Mouse (Mus musculus) embryonic stem cell, embryonic (primary cell): ENCODE data around the gene Prkg1.

Experiments
- CTCF ChIA-PET, 4 experiments: fragments of 300-600 bp in 2 of 4; fragments of 350-600 bp in 2 of 4; sonication (Branson Sonifier 250); formaldehyde crosslinking; loops; one replicate each; lab custom pipeline; 2022; ENCODE audit warnings: inconsistent platforms in 2 of 4; lab: Charles Lee
- POLR2A ChIA-PET, 4 experiments: fragments of 300-600 bp in 2 of 4; fragments of 350-600 bp in 2 of 4; sonication (Branson Sonifier 250); formaldehyde crosslinking; loops; one replicate each; lab custom pipeline; 2022; ENCODE audit warnings: antibody characterized with exemption in 4 of 4, inconsistent platforms in 1 of 4; lab: Charles Lee

Gene Prkg1

GRCm38 (mm10) chr19:31074717-31075063, 690.1 kb downstream of the Prkg1 start:
- POLR2A ChIA-PET, result interaction anchor here (0.5 to 2.5 kb wide), 12 partner anchors 8 to 887 kb away, joined by 3 to 26 read pairs (median 6); partner anchors contain the start of gene Cstf2t (in 4 of the 4)
- CTCF ChIA-PET, result interaction anchor here in 2 of 4 experiments (0.6 to 0.7 kb wide), 2 partner anchors 39 to 58 kb away, joined by 3 read pairs; no protein-coding TSS in a partner anchor

GRCm38 (mm10) chr19:31073959-31074716, 690.7 kb downstream of the Prkg1 start:
- CTCF ChIA-PET, result interaction anchor here in 2 of 4 experiments (0.6 to 0.7 kb wide), 2 partner anchors 40 to 59 kb away, joined by 3 read pairs; no protein-coding TSS in a partner anchor
- POLR2A ChIA-PET, result interaction anchor here (0.7 to 2.5 kb wide), 10 partner anchors 8 to 40 kb away, joined by 3 to 26 read pairs (median 6); partner anchors contain the start of gene Cstf2t (in 4 of the 4)

DNA sequence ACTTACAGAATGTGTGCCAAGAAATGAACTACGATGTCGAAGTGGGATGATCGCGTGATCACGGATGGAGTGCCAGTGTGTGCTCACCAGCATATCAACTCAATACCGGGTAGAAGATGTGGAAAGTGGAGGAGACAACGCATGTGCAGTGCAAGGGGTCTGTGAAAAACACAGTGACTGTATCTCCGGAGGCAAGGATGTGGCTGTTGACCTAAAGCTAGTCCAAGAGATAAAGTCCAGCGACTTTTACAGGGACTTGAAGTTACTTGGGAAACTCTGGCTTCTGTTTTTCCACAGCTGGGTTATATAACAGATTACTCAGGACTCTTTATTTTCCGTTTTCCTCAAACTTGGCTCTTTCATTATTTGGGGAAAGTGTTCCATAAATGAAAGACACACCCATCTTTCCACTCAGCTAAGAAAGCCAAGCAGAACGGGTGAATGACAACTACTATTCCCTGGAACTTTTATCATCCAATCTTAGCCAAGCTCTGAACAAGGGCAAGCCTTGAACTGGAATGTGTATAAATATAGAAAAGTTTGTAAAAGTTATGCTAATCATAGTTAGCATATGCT, 699.5 kb downstream of the Prkg1 start:
- CTCF ChIA-PET, result interaction anchor here in 1 of 4 experiments (0.7 kb wide), 1 partner anchor 1647 kb away, joined by 3 read pairs; no protein-coding TSS in a partner anchor
- POLR2A ChIA-PET, result interaction anchor here in 2 of 4 experiments (0.7 to 1.7 kb wide), 4 partner anchors 11 to 42 kb away, joined by 3 to 7 read pairs (median 4); partner anchors contain the start of gene Cstf2t (in 2 of the 2)

GRCm38 (mm10) chr19:31064740-31065139, 700.1 kb downstream of the Prkg1 start:
- CTCF ChIA-PET, result interaction anchor here in 1 of 4 experiments (0.7 kb wide), 1 partner anchor 1647 kb away, joined by 3 read pairs; no protein-coding TSS in a partner anchor
- POLR2A ChIA-PET, result interaction anchor here in 2 of 4 experiments (1.2 to 1.7 kb wide), 3 partner anchors 12 to 18 kb away, joined by 3 to 7 read pairs (median 4); partner anchors contain the start of gene Cstf2t (in 2 of the 2)

- ChIA-PET CTCF (interaction anchor here (0.5 to 1.2 kb wide), 9 partner anchors 36 to 1580 kb away, joined by 3 to 5 read pairs (median 3); partner anchors contain the start of gene Cstf2t (in 1 of the 4)), POLR2A (interaction anchor here in 1 of 4 experiments (0.6 to 0.8 kb wide), 2 partner anchors 36 to 1786 kb away, joined by 3 to 4 read pairs; partner anchors contain the start of gene Cstf2t)
Measured at GRCm38 (mm10) chr19:31046601-31047000, 718.2 kb downstream of the Prkg1 start.

DNA sequence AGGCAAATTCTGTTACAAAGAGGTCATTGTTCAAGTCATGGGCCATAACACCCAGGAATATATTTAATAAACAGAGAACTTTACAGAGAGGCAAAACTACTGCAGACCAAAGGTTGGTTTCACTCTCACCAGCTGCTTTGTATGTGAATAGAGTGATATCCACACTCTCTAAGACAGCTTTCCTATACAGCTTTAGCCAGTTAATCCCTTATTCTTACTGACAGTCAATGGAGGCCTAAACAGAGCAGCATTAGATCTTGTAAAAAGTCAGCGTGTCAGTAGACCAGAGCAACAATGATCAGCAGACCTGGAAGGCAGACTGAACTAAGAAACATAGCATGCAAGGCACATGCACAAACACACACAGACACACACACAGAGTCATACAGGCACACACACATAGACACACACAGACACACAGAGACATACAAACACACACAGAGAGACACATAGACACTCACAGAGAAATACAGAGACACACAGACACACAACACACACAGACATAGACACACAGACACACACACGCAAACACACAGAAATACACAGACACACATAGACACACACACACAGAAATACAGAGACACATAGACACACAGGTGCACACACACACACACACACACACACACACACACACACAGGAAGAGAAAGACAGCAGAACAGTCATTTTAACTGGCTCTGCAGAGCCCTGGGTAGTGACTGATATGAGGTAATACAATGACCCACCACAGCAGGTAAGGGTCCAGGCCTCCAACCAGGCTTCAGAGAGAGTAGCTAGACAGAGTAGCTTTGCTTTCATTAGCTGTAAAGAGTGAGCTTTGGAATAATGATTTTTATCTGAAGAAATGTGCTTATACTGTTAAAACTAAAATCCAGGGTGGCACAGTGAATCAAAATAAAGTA, 723.6 kb downstream of the Prkg1 start:
- POLR2A ChIA-PET, result no interaction called here
- CTCF ChIA-PET, result no interaction called here

- POLR2A ChIA-PET, result no interaction called here
- CTCF ChIA-PET, result interaction anchor here in 1 of 4 experiments (0.6 kb wide), 1 partner anchor 1790 kb away, joined by 3 read pairs; no protein-coding TSS in a partner anchor
Measured at GRCm38 (mm10) chr19:31038951-31039350, 725.9 kb downstream of the Prkg1 start.

GRCm38 (mm10) chr19:31031596-31031995, 733.2 kb downstream of the Prkg1 start:
- ChIA-PET CTCF (no interaction called here), POLR2A (no interaction called here)

- CTCF ChIA-PET, result no interaction called here
- POLR2A ChIA-PET, result no interaction called here
Measured at GRCm38 (mm10) chr19:31026797-31027196, 738.0 kb downstream of the Prkg1 start.

DNA sequence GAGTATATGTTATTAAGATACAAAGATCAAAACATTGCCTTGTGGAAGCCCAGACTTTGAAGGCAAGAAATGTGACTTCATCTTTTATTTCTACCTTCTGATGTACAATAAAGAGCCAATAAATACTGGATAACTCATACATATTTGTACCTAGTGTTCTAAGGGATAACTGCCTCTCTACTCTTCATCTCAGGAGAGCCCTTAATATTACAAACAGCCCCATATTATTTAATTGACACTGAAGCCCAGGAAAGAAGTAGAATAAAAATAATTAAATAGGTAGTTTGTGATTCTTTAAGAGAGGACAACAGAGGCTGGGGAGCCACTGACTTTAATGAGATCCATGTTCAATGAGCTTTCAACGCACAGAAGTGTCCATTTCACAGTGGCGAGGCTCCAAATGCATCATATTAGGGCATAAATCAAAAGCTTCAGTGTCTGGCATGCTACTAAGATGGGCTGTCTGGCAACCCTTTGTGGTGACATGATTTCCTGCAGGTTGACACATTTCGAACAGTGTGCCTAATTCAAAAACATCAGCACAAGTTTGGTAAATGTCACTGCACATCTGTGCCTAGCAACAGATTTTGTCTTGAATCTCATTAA, 753.2 kb downstream of the Prkg1 start:
- ChIA-PET POLR2A (no interaction called here), CTCF (no interaction called here)

DNA sequence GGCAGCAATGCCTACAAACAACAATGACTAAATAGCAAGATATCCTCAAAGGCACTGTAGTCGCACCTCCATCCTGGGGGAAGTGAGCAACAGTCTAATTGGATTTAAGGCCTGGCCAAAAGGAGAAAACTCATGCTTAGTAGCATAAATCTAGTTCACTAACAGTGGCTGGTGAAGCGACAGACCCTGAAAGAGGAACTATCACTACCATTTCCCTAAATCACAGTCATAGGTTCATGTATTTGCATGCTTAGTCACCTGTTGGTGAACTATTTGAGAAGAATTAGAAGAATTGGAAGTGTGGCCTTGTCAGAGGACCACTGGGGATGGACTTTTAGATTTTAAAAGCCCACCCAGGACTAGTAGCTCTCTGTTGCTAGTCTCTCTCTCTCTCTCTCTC, 766.3 kb downstream of the Prkg1 start:
- CTCF ChIA-PET, result no interaction called here
- POLR2A ChIA-PET, result no interaction called here

DNA sequence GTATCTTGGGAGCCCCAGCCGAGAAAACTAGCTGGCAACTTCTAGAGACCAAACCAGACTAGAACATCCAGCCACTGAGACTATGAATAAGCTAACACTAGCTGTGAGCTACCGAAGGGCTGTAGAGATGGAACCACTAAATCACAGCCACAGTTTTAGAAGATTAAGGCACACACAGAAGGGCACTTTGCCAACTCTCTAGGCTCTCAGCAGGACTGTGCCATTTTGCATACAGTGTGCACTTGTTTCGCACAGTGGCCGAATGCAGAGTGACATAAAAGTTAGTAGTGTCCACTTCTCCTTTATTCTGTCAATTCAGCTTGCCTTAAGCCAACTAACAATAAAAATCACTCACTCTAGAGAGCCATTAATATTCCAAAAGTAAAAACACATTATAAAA, 774.4 kb downstream of the Prkg1 start:
- CTCF ChIA-PET, result interaction anchor here in 1 of 4 experiments (1.2 kb wide), 1 partner anchor 159 kb away, joined by 3 read pairs; no protein-coding TSS in a partner anchor
- POLR2A ChIA-PET, result no interaction called here

- CTCF ChIA-PET, result no interaction called here
Measured at GRCm38 (mm10) chr19:30982436-30982835, 782.4 kb downstream of the Prkg1 start.

DNA sequence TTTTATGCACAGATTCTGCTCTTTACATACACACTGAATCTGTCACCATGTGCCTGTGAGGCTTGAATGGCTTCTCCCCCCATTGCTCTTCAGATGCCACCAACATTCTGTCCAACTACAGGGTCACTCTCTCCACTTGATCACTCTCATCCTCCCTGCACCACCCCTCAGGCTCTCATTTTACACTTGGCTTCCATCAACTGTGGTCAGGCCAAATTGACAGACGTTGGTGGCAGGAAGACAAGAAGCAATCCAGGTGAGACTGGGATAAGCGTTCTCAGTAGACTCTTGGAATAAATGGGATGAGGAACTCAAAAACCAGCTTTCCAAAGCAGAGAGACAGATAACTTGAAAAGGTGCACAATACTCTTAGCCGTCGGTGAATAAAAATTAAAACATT, 786.7 kb downstream of the Prkg1 start:
- POLR2A ChIA-PET, result no interaction called here
- CTCF ChIA-PET, result no interaction called here

More at GRCm38 (mm10) chr19:30982436-30982835, 782.4 kb downstream of the Prkg1 start:
- POLR2A ChIA-PET, result no interaction called here

DNA sequence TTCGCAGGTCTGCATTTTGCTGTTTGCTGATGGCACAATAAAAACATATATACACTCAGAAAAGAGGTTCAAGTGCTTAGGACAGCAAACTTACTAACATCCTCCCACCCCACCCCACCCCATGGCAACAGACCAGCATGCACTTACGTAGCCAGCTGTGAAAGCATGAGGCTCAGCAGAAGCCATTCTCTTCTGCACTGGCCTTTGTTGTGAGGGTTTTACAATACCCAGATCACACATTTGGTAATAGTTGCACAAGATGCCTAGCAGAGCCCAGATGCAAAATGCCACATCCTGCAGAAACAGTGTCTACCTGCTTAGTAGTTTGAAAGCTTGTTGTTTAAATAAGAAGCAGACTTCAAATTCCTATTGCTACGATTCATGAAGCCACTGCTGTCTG, 814.2 kb downstream of the Prkg1 start:
- ChIA-PET POLR2A (no interaction called here), CTCF (no interaction called here)

- ChIA-PET CTCF (interaction anchor here in 1 of 4 experiments (0.6 kb wide), 1 partner anchor 1555 kb away, joined by 3 read pairs; no protein-coding TSS in a partner anchor), POLR2A (no interaction called here)
Measured at GRCm38 (mm10) chr19:30948202-30948601, 816.6 kb downstream of the Prkg1 start.

DNA sequence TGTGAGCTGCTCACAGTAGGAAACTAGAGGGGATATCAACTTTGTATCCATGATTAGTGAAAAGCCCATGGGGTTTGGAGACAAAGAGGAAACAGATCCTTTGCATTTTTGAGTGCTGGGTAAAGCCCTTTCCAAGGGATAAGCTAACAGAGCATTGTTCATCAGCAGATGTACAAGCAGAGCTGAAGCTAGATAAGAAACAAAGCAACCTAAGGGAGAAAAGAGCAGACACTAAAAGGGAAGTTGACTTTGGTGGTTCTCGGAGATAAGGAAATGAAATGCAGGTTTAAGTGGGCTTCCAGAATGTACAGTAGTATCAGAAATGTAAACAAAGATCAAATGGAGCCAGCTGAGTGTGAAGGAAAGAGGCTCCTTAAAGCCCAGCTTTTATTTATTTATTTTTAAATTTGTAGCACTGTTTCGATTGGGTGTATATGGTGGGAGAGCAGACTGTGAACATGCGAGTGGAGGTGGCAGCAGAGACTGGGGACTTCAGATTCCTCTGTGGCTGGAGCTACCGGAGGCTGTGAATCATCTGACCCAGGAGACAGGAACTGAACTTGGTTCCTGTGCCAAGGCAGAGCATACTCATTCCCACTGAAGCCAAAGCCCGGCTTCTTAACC, 822.4 kb downstream of the Prkg1 start:
- CTCF ChIA-PET, result no interaction called here

GRCm38 (mm10) chr19:30938058-30938457, 826.8 kb downstream of the Prkg1 start:
- ChIA-PET CTCF (no interaction called here), POLR2A (no interaction called here)

More for the DNA sequence above, 822.4 kb downstream of the Prkg1 start:
- POLR2A ChIA-PET, result no interaction called here
